Mouse (Mus musculus): ENCODE results near the gene Fam117b. TPM values are rescaled to one million over a fixed set of nuclear protein-coding genes. Genes with fewer than 3 reads are reported as not detected.
A peak's percentile ranks its signal among the peaks of the same experiment; 100 is the strongest.

Gene Fam117b
- total and polyA plus RNA-seq, 3 experiments: 62.7 to 126 (median 84.8) TPM

DNA sequence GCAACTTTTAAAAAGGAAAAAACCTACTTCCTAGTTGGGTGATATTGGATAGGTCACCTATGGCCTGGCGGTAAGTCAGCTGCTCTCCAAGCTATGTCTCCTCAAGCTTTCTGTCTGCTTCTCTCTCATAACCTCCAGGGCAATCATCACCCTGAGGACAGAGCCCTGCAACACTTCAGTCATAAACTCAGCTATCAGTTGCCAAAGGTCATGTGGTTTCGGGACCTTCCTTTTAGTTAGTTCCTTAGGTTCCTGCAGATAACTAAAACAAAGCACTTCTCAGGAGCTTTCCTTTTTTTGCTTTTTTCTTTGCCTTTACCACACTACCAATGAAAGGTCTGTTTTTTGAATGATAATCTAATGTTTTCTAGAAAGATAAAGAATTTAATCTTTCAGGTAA is 13.1 kb upstream of the Fam117b start:
- H3K4me1 ChIP-seq (ENCODE audit: insufficient read depth, low read depth, low read length): peaks cover 95% of the 10 kb centered on the region
- no peaks in the 10 kb centered on the region for H3K9me3 ChIP-seq (replicated peaks)
- TF ChIP-seq CTCF (IDR thresholded peaks at IDR 0.05; ENCODE audit: low read depth, low read length): no peak
- TF ChIP-seq POLR2AphosphoS5 (IDR thresholded peaks at IDR 0.05; ENCODE audit: insufficient replicate concordance, low read depth, low read length): no peak
- no peak for TF ChIP-seq GATA2 (IDR thresholded peaks at IDR 0.05; ENCODE audit: borderline replicate concordance, low read depth, low read length)
- no peak for TF ChIP-seq GATA1 (IDR thresholded peaks at IDR 0.05; ENCODE audit: borderline replicate concordance, low read length)
- no peak for TF ChIP-seq TAL1 (conservative IDR thresholded peaks at IDR 0.05; ENCODE audit: low read depth, low read length)
- no peak overlapping the region for H3K4me3 ChIP-seq (ENCODE audit: low read depth, low read length)
- ATAC-seq (ENCODE audit: extremely low read depth, insufficient number of reproducible peaks, low FRiP score, poor library complexity, severe bottlenecking): no peak
- H3K27me3 ChIP-seq (ENCODE audit: insufficient read depth, low read length): no peaks in the 10 kb centered on the region
- no peaks in the 10 kb centered on the region for H3K36me3 ChIP-seq (replicated peaks)
- no peak for DNase-seq (ENCODE audit: low spot score)

DNA sequence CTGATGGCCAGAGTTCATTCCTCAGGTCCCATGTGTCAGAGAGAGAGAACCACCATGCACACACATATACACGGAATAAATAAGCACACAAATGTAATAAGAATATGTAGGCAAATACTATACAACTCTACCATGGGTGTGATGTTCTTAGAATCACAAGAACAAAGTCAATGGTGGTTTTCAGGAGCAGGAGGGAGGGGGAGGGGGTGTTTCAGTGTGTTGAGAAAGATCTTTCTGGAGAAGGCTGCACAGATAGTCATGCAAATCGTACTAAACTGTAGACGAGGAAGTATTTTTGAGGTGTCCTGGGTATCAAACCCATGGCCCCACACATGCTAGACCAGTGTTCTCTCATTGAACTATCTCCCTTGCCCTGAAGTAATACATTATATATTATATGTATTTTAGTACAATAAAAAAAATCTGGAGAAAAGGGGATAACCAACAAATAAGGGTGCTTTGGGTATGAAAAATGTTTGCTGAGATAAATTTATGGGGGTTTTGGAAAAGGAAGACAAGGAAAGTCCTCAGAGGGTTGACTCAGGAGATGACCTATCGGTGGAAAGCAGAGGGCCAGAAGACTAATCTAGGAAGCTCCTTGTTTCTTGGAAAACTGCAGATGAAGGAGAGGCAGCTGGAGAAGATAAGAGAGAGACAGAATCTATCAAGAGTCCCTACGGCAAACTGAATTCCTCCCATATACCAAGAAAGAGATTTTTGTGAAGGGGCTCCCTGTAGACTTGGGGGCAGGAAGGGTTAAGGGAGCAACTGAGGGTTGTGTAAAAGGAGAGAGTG is 11.5 kb upstream of the Fam117b start:
- Histone ChIP-seq H3K27me3 (ENCODE audit: insufficient read depth, low read length) (no peaks in the 10 kb centered on the region), H3K36me3 (replicated peaks) (no peaks in the 10 kb centered on the region), H3K9me3 (replicated peaks) (no peaks in the 10 kb centered on the region), H3K4me3 (ENCODE audit: low read depth, low read length) (no peak overlapping the region; the same call in 1 of the 2 replicates), H3K4me1 (ENCODE audit: insufficient read depth, low read depth, low read length) (peaks cover 95% of the 10 kb centered on the region)
- no peak for TF ChIP-seq GATA1 (IDR thresholded peaks at IDR 0.05; ENCODE audit: borderline replicate concordance, low read length)
- peak; percentile 63 for TF ChIP-seq TAL1 (conservative IDR thresholded peaks at IDR 0.05; ENCODE audit: low read depth, low read length)
- no peak for TF ChIP-seq GATA2 (IDR thresholded peaks at IDR 0.05; ENCODE audit: borderline replicate concordance, low read depth, low read length)
- TF ChIP-seq POLR2AphosphoS5 (IDR thresholded peaks at IDR 0.05; ENCODE audit: insufficient replicate concordance, low read depth, low read length): no peak
- TF ChIP-seq CTCF (IDR thresholded peaks at IDR 0.05; ENCODE audit: low read depth, low read length): no peak
- DNase-seq (ENCODE audit: low spot score): no peak
- peak; percentile 36 for ATAC-seq (ENCODE audit: extremely low read depth, insufficient number of reproducible peaks, low FRiP score, poor library complexity, severe bottlenecking)

GRCm38 (mm10) chr1:59902634-59903033 is 10.2 kb upstream of the Fam117b start:
- H3K4me1 ChIP-seq (ENCODE audit: insufficient read depth, low read depth, low read length): peaks cover 94% of the 10 kb centered on the region

DNA sequence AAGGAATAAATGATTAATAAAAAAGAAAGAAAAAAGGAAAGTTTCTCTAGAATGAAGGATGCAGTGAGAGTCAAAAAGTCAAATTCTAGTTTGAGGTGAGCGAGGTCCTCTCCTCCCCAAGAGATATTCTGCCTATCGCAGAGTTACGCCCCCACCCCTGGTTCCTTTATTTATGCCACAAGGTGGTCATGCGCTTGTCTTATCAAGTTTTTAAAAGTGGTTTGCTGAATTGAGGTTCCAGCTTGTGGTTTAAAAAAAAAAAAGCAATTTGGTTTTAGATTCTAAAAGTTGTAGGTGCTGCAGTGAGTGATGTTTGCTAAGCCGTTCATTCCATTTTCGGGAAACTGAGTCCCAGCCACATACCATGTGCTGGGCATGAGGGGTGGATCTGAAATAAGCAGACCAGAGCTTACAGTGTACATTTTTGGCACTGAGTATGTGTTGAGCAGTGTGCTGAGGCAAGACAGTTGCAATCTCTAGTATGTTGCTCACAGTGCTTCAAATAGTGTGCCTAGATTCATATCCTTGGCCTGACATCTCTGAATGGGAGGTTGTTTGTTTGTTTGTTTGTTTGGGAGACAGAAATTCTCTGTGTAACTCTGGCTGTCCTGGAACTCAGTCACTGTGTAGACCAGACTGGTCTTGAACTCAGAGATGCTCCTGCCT is 8.0 kb upstream of the Fam117b start:
- Histone ChIP-seq H3K27me3 (ENCODE audit: insufficient read depth, low read length) (no peaks in the 10 kb centered on the region), H3K36me3 (replicated peaks) (no peaks in the 10 kb centered on the region), H3K4me1 (ENCODE audit: insufficient read depth, low read depth, low read length) (peaks cover 80% of the 10 kb centered on the region), H3K4me3 (ENCODE audit: low read depth, low read length) (no peak overlapping the region; the same call in 1 of the 2 replicates), H3K9me3 (replicated peaks) (no peaks in the 10 kb centered on the region)
- ATAC-seq (ENCODE audit: extremely low read depth, insufficient number of reproducible peaks, low FRiP score, poor library complexity, severe bottlenecking): 0 out of 2 replicates have a peak, but pooled peaks have one; percentile 23
- no peak for DNase-seq (ENCODE audit: low spot score)
- TF ChIP-seq CTCF (IDR thresholded peaks at IDR 0.05; ENCODE audit: low read depth, low read length) (no peak), POLR2AphosphoS5 (IDR thresholded peaks at IDR 0.05; ENCODE audit: insufficient replicate concordance, low read depth, low read length) (no peak), GATA1 (IDR thresholded peaks at IDR 0.05; ENCODE audit: borderline replicate concordance, low read length) (no peak), TAL1 (conservative IDR thresholded peaks at IDR 0.05; ENCODE audit: low read depth, low read length) (no peak), GATA2 (IDR thresholded peaks at IDR 0.05; ENCODE audit: borderline replicate concordance, low read depth, low read length) (no peak)

More at GRCm38 (mm10) chr1:59902634-59903033, 10.2 kb upstream of the Fam117b start:
- DNase-seq (ENCODE audit: low spot score): no peak
- Histone ChIP-seq H3K27me3 (ENCODE audit: insufficient read depth, low read length) (no peaks in the 10 kb centered on the region), H3K36me3 (replicated peaks) (no peaks in the 10 kb centered on the region), H3K4me3 (ENCODE audit: low read depth, low read length) (no peak overlapping the region), H3K9me3 (replicated peaks) (no peaks in the 10 kb centered on the region)
- ATAC-seq (ENCODE audit: extremely low read depth, insufficient number of reproducible peaks, low FRiP score, poor library complexity, severe bottlenecking): no peak
- TF ChIP-seq CTCF (IDR thresholded peaks at IDR 0.05; ENCODE audit: low read depth, low read length): no peak
- TF ChIP-seq GATA2 (IDR thresholded peaks at IDR 0.05; ENCODE audit: borderline replicate concordance, low read depth, low read length): no peak
- TF ChIP-seq GATA1 (IDR thresholded peaks at IDR 0.05; ENCODE audit: borderline replicate concordance, low read length): no peak
- TF ChIP-seq TAL1 (conservative IDR thresholded peaks at IDR 0.05; ENCODE audit: low read depth, low read length): no peak
- no peak for TF ChIP-seq POLR2AphosphoS5 (IDR thresholded peaks at IDR 0.05; ENCODE audit: insufficient replicate concordance, low read depth, low read length)

GRCm38 (mm10) chr1:59905916-59906315 is 6.9 kb upstream of the Fam117b start:
- Histone ChIP-seq H3K4me1 (ENCODE audit: insufficient read depth, low read depth, low read length) (peaks cover 74% of the 10 kb centered on the region), H3K9me3 (replicated peaks) (no peaks in the 10 kb centered on the region), H3K4me3 (ENCODE audit: low read depth, low read length) (no peak overlapping the region), H3K36me3 (replicated peaks) (no peaks in the 10 kb centered on the region), H3K27me3 (ENCODE audit: insufficient read depth, low read length) (no peaks in the 10 kb centered on the region)
- TF ChIP-seq TAL1 (conservative IDR thresholded peaks at IDR 0.05; ENCODE audit: low read depth, low read length) (0 out of 2 replicates have a peak, but pooled peaks have one; percentile 7), GATA1 (IDR thresholded peaks at IDR 0.05; ENCODE audit: borderline replicate concordance, low read length) (no peak), POLR2AphosphoS5 (IDR thresholded peaks at IDR 0.05; ENCODE audit: insufficient replicate concordance, low read depth, low read length) (no peak)
- ATAC-seq (ENCODE audit: extremely low read depth, insufficient number of reproducible peaks, low FRiP score, poor library complexity, severe bottlenecking) (no peak), DNase-seq (ENCODE audit: low spot score) (no peak)

DNA sequence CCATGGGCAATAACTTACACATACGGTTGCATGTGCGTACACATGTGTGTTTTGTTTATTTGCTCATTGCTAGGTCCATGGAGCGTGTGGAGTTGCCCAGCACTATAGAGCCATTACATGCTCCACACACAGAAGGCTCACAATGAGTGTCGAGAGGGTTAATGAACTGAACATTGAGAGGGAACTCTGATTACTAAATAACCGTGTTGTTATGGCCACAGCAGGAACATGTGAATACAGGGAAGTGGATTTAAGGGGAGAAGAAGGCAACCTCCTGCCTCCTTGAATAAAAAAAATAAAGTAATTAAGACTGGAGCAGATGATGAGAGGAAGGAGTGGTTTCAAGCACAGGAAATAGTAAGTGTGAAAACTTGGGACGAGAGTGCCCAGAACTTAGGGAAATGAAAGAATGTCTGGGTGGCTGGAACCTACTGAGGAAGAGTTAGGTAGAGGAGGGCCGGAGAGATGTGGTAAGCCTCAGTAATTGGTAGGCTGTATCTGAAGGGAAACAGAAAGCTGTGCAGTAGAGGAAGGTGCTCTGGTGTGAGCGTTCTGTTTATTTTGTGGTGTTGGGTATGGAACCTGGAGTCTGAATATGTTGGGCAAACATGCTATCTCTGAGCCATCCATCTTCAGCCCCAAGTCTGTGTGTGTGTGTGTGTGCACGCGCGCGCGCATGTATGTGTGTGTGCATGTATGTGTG is 5.8 kb upstream of the Fam117b start:
- Histone ChIP-seq H3K9me3 (replicated peaks) (no peaks in the 10 kb centered on the region), H3K4me1 (ENCODE audit: insufficient read depth, low read depth, low read length) (peaks cover 73% of the 10 kb centered on the region), H3K27me3 (ENCODE audit: insufficient read depth, low read length) (no peaks in the 10 kb centered on the region), H3K36me3 (replicated peaks) (no peaks in the 10 kb centered on the region), H3K4me3 (ENCODE audit: low read depth, low read length) (no peak overlapping the region)
- ATAC-seq (ENCODE audit: extremely low read depth, insufficient number of reproducible peaks, low FRiP score, poor library complexity, severe bottlenecking) (no peak), DNase-seq (ENCODE audit: low spot score) (no peak)
- TF ChIP-seq GATA2 (IDR thresholded peaks at IDR 0.05; ENCODE audit: borderline replicate concordance, low read depth, low read length) (no peak), GATA1 (IDR thresholded peaks at IDR 0.05; ENCODE audit: borderline replicate concordance, low read length) (no peak), TAL1 (conservative IDR thresholded peaks at IDR 0.05; ENCODE audit: low read depth, low read length) (no peak), POLR2AphosphoS5 (IDR thresholded peaks at IDR 0.05; ENCODE audit: insufficient replicate concordance, low read depth, low read length) (no peak), CTCF (IDR thresholded peaks at IDR 0.05; ENCODE audit: low read depth, low read length) (no peak)

All from G1E (cell line).